Mouse (Mus musculus) right cerebral cortex, adult 18-20 months (tissue): ENCODE results near the gene Gm3264.
"Not testable (repeated sequence)": the region's sequence is repeated elsewhere in the genome, so short reads cannot be mapped to it uniquely, and the experiment has no call there.

Source experiments
- DNase-seq: peaks from one replicate; pipeline ENCODE4 v3.0.0; 2022; ENCODE audit warnings: mixed read lengths

Gene Gm3264

DNA sequence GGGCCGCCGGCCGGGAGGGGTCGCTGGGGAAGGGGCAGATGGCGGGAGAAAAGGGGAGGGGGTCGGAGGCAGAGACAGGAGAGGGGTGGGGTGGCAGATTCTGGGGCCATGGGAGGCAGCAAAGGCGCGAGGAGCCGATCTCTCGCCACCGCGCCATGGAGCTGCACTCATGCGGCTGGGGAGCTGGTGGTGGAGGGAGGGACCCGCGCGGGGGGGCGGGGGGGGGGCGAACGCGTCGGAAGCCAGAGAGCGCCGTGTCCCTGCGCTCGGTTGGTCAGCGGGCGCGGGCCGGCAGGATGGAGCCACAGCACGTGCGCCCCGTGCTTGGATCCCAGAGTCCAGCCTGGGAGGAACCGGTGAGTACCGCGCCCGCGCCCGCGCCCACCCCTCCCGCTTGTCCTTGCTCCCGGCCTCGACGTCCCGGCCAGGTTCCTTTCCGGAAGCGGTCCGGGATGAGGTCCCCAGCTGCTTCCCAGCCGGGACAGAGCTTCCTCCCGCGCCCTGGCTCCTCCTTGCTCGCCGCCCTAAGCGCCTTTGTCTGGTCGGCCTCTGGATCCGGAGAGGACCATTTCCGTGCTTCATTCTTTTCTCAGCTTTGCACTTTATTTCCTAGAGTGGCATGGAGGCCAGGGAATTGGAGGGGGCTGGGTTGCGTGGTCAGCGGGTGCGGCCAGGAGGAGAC, at the start of gene Gm3264:
TSS of gene Gm3264 (plus strand) at position 278 of the 682 bp plus-strand sequence.
- not testable (repeated sequence) for DNase-seq

DNA sequence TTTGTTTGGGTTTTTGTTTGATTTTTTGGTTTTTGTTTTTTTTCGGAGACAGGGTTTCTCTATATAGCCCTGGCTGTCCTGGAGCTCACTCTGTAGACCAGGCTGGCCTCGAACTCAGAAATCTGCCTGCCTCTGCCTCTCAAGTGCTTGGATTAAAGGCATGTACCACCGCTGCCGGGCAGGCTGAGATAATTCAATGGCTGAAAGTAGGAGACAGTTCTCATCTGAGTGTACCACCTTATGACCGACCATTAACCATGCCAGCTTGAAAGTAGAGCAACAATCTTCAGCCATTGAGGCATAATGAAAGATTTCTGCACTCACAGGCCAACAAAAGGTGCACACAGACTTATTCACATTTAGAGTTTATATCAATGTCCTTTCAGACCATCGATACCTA, 49.0 kb upstream of the Gm3264 start:
- not testable (repeated sequence) for DNase-seq

DNA sequence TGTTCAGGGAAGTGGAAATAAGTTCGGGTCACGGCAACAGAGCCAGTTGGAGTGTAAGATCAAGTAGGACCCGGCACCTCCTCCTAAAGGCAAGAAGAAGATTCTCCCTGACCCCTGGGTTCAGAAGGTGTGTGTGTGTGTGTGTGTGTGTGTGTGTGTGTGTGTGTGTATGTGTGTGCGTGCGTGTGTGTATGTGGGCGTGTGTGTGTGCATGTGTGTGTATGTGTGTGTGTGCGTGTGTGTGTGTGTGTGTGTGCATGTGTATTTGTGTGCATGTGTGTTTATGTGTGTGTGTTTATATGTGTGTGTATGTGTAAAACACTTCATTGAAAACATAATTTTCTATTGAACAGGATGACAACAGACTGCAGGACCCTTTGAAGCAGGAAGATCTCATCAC, 33.4 kb upstream of the Gm3264 start:
- not testable (repeated sequence) for DNase-seq

DNA sequence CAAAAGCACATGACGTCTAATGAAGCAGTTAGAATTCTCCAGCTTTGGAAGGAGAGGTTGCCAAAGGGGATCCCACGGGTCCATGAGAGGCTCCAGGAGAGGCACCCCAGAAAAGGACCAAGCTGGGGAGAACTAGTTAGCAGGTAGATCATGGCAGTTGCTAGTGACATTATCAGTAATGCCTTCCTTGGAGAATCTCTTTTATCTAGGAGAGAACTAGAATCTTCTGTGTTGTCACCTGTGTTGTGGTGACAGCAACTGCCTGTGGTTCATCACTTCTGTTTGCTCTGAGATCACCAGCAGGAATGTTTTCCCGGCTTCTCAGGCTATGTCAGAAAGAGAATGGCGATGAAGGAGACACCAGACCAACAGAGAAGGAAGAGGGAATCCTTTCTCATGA, 17.6 kb upstream of the Gm3264 start, which contains the start of gene Gm3269:
TSS of gene Gm3269 (plus strand) at position 301 of the 400 bp plus-strand sequence.
- DNase-seq, result not testable (repeated sequence)

DNA sequence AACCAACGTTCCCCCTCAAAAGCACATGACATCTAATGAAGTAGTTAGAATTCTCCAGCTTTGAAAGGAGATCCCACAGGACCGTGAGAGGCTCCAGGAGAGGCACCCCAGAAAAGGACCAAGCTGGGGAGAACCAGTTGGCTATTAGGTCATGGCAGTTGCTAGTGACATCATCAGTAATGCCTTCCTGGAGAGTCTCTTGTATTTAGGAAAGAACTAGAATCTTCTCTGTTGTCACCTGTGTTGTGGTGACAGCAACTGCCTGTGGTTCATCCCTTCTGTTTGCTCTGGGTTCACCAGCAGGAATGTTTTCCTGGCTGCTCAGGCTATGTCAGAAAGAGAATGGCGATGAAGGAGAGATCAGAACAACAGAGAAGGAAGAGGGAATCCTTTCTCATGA, 36.7 kb downstream of the Gm3264 start, which contains the start of gene Gm3278:
TSS of gene Gm3278 (plus strand) at position 301 of the 400 bp plus-strand sequence.
- DNase-seq, result not testable (repeated sequence)
